Mouse (Mus musculus): Measurements from ENCODE around the gene Gm4788. TPM values are rescaled to one million over a fixed set of nuclear protein-coding genes. Genes with fewer than 3 reads are reported as not detected.
"Not testable (repeated sequence)": the region's sequence is repeated elsewhere in the genome, so short reads cannot be mapped to it uniquely, and the experiment has no call there.

Gene Gm4788
- not detected for total RNA-seq (2018; cell fraction: chromatin; rRNA removed)
- not detected for total RNA-seq (2018; cell fraction: cytosol; rRNA removed)
- not detected for total RNA-seq (2018; cell fraction: nucleus; rRNA removed)
- not detected in 3 replicates for polyA plus RNA-seq (2018)

GRCm38 (mm10) chr1:139781143-139781542 lies at the start of gene Gm4788:
Gene Gm4788, minus strand, starts transcription at chr1:139781243.
- Histone ChIP-seq H3K79me2 (ENCODE audit: inconsistent target) (no peaks in the 10 kb centered on the region), H3K27ac (no peak within 1 kb of the TSS), H3K4me3 (ENCODE audit: inconsistent target) (no peak within 1 kb of the TSS), H3K36me3 (ENCODE audit: inconsistent target) (no peaks in the 10 kb centered on the region)
- WGBS (ENCODE audit: missing documents): 90% methylated on average over 1 of the region's 1 CpGs

DNA sequence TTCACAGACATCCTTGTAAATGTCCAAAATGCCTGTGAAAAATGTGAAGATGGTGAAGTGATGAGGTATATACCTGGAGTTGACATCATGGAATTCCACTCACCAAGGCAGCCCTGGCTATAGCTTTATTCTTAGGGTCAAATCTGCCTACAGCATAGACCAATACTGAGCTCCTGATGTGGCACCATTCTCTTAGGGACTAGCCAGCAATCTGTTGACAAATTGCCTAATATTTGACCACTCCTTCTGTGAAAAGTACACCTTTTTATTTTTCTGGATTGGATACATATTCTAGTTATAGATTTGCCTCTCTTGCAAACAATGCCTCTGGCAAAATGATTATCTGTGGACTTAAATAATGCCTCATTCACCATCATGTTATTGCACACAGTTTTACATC lies 27.6 kb upstream of the Gm4788 start:
- Histone ChIP-seq H3K4me3 (ENCODE audit: inconsistent target) (no peak overlapping the region), H3K79me2 (ENCODE audit: inconsistent target) (no peaks in the 10 kb centered on the region), H3K36me3 (ENCODE audit: inconsistent target) (no peaks in the 10 kb centered on the region)

GRCm38 (mm10) chr1:139769913-139770312 lies 11.1 kb downstream of the Gm4788 start:
- not testable (repeated sequence) for H3K4me3 ChIP-seq (ENCODE audit: inconsistent target); H3K79me2 ChIP-seq (ENCODE audit: inconsistent target); H3K36me3 ChIP-seq (ENCODE audit: inconsistent target); H3K27ac ChIP-seq
- WGBS (ENCODE audit: missing documents): 93% methylated on average over 2 of the region's 3 CpGs

More for the DNA sequence above, 27.6 kb upstream of the Gm4788 start:
- no peak overlapping the region for H3K27ac ChIP-seq

DNA sequence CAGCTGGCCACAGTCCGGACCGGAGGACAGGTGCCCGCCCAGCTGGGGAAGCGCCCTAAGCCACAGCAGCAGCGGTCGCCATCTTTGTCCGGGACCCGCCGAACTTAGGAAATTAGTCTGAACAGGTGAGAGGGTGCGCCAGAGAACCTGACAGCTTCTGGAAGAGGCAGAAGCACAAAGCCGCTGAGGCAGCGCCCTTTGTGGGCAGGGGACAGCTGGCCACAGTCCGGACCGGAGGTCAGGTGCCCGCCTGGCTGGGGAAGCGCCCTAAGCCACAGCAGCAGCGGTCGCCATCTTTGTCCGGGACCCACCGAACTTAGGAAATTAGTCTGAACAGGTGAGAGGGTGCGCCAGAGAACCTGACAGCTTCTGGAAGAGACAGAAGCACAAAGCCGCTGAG lies 64.4 kb downstream of the Gm4788 start:
- H3K36me3 ChIP-seq (ENCODE audit: inconsistent target); H3K4me3 ChIP-seq (ENCODE audit: inconsistent target); H3K79me2 ChIP-seq (ENCODE audit: inconsistent target); H3K27ac ChIP-seq: not testable (repeated sequence)
- whole genome bisulfite sequencing (ENCODE audit: missing documents): no CpG with 5 or more reads among the region's 22 CpGs

DNA sequence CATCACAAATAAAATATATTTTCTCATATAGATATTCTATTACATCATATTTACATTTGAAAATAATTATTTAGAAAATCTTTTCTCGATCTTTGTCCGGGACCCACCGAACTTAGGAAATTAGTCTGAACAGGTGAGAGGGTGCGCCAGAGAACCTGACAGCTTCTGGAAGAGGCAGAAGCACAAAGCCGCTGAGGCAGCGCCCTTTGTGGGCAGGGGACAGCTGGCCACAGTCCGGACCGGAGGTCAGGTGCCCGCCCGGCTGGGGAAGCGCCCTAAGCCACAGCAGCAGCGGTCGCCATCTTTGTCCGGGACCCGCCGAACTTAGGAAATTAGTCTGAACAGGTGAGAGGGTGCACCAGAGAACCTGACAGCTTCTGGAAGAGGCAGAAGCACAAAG lies 64.8 kb downstream of the Gm4788 start:
- H3K79me2 ChIP-seq (ENCODE audit: inconsistent target): not testable (repeated sequence)

GRCm38 (mm10) chr1:139649921-139650320 lies 131.1 kb downstream of the Gm4788 start:
- not testable (repeated sequence) for H3K79me2 ChIP-seq (ENCODE audit: inconsistent target); H3K36me3 ChIP-seq (ENCODE audit: inconsistent target); H3K4me3 ChIP-seq (ENCODE audit: inconsistent target); H3K27ac ChIP-seq
- 91% methylated on average over 8 of the region's 18 CpGs for WGBS (ENCODE audit: missing documents)

More for the DNA sequence above, 64.8 kb downstream of the Gm4788 start:
- no CpG with 5 or more reads among the region's 16 CpGs for WGBS (ENCODE audit: missing documents)
- not testable (repeated sequence) for H3K36me3 ChIP-seq (ENCODE audit: inconsistent target); H3K4me3 ChIP-seq (ENCODE audit: inconsistent target); H3K27ac ChIP-seq

Other genes with a start within 250 kb of the Gm4788 start
- gene Cfhr1, start 221.0 kb downstream of the Gm4788 start, polyA plus RNA-seq (2018): not detected in 3 replicates
- not detected in 3 replicates for gene Cfhr2, start 77.5 kb upstream of the Gm4788 start, polyA plus RNA-seq (2018)